Mouse (Mus musculus): ENCODE data around the gene Ankle1. TPM values are rescaled to one million over a fixed set of nuclear protein-coding genes. Genes with fewer than 3 reads are reported as not detected.
A peak's percentile ranks its signal among the peaks of the same experiment; 100 is the strongest.
"Not testable (repeated sequence)": the region's sequence is repeated elsewhere in the genome, so short reads cannot be mapped to it uniquely, and the experiment has no call there.

Ankle1 gene
- polyA plus RNA-seq, 1 experiment: 5.7 TPM

DNA sequence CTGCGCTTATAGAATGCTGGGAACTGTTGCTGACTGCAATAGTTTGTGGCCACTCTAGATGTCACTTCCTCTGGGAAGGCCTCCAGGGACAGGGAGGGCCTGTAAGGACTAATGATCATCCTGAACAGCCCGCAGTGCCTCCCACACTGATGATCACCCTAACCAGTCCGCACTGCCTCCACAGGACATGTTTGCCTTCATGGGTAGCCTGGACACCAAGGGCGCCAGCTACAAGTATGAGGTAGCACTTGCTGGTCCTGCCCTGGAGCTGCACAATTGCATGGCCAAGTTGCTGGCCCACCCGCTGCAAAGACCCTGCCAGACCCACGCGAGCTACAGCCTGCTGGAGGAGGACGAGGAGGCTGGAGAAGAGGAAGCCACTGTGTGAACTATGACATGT, 1.8 kb upstream of the Ankle1 start:
- TF ChIP-seq POLR2A (IDR thresholded peaks at IDR 0.05; ENCODE audit: low read depth, low read length): no peak
- no peak overlapping the region for H3K4me3 ChIP-seq (ENCODE audit: insufficient read depth, low read length)
- H3K4me1 ChIP-seq (ENCODE audit: control insufficient read depth, insufficient read depth, low read length): no peaks in the 10 kb centered on the region
- H3K27ac ChIP-seq (ENCODE audit: insufficient read depth, low read length): no peak overlapping the region

DNA sequence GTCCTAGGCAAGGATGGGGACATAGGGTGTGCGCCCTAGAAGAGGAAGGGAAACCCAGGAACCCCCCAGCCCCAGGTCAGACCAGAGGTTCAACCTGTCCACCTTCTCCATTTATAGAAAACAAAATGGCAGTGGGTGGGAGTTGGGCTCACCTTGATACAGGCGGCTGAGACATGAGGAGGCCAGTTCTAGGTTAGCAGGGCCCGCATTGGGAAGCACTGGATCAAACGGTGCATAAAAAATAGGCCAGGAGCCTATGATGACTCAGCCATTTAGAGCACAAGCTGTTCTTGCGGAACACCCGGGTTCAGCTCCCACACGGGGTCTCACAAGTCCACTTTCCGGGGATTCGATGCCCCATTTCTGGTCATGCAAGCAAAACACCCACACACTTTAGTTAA, 859 bp upstream of the Ankle1 start:
- Histone ChIP-seq H3K4me3 (ENCODE audit: insufficient read depth, low read length) (no peak overlapping the region), H3K27ac (ENCODE audit: insufficient read depth, low read length) (no peak overlapping the region), H3K4me1 (ENCODE audit: control insufficient read depth, insufficient read depth, low read length) (no peaks in the 10 kb centered on the region)
- TF ChIP-seq CTCF (IDR thresholded peaks at IDR 0.05; ENCODE audit: borderline replicate concordance, insufficient read depth, low read length) (no peak), POLR2A (IDR thresholded peaks at IDR 0.05; ENCODE audit: low read depth, low read length) (no peak)

DNA sequence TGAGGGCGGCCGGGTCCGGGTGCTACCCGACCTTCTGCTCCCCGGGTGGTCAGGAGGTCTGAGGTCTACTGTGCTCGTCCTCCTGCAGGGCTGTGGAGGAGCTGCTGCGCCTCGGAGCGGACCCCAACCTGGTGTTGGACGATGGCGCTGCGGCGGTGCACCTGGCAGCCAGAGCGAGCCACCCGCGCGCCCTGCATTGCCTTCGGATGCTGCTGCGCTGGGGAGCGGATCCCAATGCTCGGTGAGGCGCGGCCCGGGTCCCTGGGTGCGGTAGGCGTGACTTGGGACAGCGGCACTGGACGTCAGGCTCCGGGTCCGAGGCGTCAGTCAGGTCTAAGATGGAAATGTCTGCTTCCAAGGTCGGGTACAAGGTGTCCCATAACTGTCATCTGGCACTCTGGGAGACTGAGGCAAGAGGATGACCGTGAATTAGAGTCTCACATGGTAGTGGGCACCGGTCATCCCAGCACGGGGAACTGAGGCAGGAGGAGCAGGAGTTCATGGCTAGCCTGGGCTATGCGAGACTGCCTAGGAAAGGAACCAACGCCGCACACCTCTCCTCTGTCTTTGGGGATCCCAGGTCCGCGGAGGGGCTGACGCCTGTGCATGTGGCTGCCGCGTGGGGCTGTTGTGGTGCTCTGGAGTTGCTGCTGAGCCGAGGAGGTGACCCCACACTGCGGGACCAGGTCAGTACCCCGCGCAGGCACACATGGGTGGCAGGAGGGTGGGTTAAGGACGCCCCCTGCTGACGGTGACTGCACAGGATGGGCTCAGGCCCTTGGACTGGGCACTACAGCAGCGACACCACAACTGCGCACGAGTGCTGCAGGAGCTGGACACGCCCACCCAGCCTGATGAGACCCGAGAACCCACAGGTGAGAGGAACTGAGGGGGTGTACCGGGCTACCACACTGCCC, 547 bp downstream of the Ankle1 start:
- Histone ChIP-seq H3K4me3 (ENCODE audit: insufficient read depth, low read length) (peak overlapping the region; percentile 65), H3K4me1 (ENCODE audit: control insufficient read depth, insufficient read depth, low read length) (no peaks in the 10 kb centered on the region), H3K27ac (ENCODE audit: insufficient read depth, low read length) (no peak overlapping the region)
- no peak for TF ChIP-seq POLR2A (IDR thresholded peaks at IDR 0.05; ENCODE audit: low read depth, low read length)
- peak; percentile 99 for TF ChIP-seq CTCF (IDR thresholded peaks at IDR 0.05; ENCODE audit: borderline replicate concordance, insufficient read depth, low read length)

DNA sequence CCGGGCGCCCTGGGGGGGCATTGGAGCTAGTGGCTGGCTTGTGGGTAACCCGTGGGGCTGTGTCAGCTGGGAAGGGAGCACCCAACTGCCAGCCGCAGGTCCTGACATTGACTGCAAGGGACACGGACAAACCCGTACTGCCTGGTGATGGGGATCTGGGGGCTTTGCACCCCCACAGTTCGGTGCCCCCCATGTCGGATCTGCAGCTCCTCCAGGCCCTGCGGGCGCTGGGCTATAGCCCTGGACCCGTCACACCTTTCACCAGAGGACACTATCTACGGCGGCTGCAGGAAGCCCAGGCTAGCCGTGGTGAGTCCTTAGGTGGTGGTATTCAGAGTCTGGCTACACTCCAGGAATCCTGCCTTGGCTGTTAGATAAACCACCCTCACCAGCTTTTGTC, 1.6 kb downstream of the Ankle1 start:
- no peaks in the 10 kb centered on the region for H3K4me1 ChIP-seq (ENCODE audit: control insufficient read depth, insufficient read depth, low read length)
- no peak for TF ChIP-seq CTCF (IDR thresholded peaks at IDR 0.05; ENCODE audit: borderline replicate concordance, insufficient read depth, low read length)
- no peak overlapping the region for H3K4me3 ChIP-seq (ENCODE audit: insufficient read depth, low read length)
- no peak overlapping the region for H3K27ac ChIP-seq (ENCODE audit: insufficient read depth, low read length)

DNA sequence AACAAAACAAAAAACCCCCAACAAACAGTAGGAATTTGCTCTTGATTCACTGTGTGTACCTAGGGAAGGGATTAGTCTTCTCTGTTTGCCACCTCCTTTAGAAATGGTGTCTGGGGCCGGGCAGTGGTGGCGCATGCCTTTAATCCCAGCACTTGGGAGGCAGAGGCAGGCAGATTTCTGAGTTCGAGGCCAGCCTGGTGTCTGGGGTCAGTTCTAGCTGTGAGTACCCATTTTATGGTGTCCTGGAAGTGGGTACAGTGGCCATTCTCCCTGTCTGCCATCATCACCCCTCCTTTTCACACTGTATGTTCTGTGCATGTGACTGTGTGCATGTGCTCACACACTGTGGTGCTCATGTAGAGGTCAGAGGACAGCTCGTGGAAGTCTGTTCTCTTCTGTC, 2.4 kb downstream of the Ankle1 start:
- H3K4me3 ChIP-seq (ENCODE audit: insufficient read depth, low read length): no peak overlapping the region

DNA sequence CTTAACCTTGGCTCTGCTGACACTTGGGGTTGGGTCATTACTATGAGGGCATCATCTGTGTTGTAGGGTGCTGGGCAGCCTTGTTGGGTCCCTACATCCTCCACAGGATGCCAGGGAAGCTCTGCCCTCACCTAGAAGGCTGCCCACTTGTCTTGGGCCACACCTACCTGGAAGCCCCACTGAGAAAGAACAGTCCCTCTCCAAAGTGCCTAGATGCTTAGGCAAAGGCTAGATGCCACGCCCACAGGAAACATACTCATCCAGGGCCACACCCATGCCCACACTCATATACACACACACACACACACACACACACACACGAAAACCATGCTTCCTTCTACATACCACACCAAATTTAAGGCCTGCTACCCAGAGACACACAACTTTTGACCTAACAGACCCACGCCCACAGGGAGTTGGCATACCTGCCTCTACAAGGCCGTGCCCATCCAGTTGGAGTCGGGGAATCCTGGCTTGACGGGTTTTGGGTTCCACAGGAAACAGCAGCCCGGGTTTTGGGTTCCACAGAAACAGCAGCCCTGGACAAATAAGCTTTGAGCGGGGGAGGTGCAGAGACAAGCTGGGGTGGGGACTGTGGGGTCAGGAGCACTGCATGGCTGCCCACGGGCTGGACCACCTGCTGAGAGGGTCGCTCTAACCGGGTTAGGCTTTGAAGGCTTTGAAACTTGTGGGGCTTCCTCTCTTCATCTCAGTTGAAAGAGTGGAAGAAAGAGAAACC, 5.9 kb downstream of the Ankle1 start:
- H3K27ac ChIP-seq (ENCODE audit: insufficient read depth, low read length): no peak overlapping the region
- peak; percentile 43; the same call in 1 of the 2 replicates for TF ChIP-seq POLR2A (IDR thresholded peaks at IDR 0.05; ENCODE audit: low read depth, low read length)
- TF ChIP-seq CTCF (IDR thresholded peaks at IDR 0.05; ENCODE audit: borderline replicate concordance, insufficient read depth, low read length): no peak

More for the DNA sequence above, 2.4 kb downstream of the Ankle1 start:
- no peak overlapping the region for H3K27ac ChIP-seq (ENCODE audit: insufficient read depth, low read length)
- TF ChIP-seq CTCF (IDR thresholded peaks at IDR 0.05; ENCODE audit: borderline replicate concordance, insufficient read depth, low read length) (no peak), POLR2A (IDR thresholded peaks at IDR 0.05; ENCODE audit: low read depth, low read length) (no peak)
- H3K4me1 ChIP-seq (ENCODE audit: control insufficient read depth, insufficient read depth, low read length): no peaks in the 10 kb centered on the region

DNA sequence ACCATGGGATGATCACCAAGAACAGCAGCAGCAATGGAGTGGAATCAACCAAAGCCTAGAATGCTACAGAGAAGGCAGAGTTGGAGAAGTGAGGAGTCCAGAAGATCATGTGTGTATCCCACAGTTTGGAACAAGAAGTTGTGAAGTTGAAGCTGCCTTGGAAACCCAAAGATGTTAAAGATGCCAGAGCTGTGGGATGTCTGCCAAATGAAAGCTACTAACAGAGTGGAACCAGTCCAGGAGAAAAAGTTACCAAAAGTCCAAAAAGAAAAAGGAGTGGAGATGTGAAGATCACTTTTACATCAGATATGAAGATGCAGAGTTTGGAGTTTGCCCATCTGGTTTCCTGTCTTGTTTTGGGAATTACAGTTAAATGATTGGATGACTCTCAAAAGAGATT, 16.3 kb downstream of the Ankle1 start:
- H3K4me3 ChIP-seq (ENCODE audit: insufficient read depth, low read length): no peak overlapping the region
- no peak overlapping the region for H3K27ac ChIP-seq (ENCODE audit: insufficient read depth, low read length)
- no peaks in the 10 kb centered on the region for H3K4me1 ChIP-seq (ENCODE audit: control insufficient read depth, insufficient read depth, low read length)
- TF ChIP-seq CTCF (IDR thresholded peaks at IDR 0.05; ENCODE audit: borderline replicate concordance, insufficient read depth, low read length) (no peak), POLR2A (IDR thresholded peaks at IDR 0.05; ENCODE audit: low read depth, low read length) (no peak)

More for the DNA sequence above, 5.9 kb downstream of the Ankle1 start:
- H3K4me1 ChIP-seq (ENCODE audit: control insufficient read depth, insufficient read depth, low read length): no peaks in the 10 kb centered on the region
- no peak overlapping the region for H3K4me3 ChIP-seq (ENCODE audit: insufficient read depth, low read length)

DNA sequence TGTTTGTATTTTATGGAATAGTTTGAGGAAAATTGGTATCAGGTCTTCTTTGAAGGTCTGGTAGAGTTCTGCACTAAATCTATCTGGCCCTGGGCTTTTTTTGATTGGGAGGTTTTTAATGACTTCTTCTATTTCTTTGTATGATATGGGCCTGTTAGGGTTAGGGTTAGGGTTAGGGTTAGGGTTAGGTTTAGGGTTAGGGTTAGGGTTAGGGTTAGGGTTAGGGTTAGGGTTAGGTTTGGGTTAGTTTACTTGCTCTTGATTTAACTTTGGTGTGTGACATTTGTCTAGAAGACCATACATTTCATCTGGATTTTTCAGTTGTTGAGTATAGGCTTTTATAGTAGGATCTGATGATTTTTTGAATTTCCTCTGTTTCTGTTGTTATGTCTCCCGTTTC, 27.1 kb downstream of the Ankle1 start:
- not testable (repeated sequence) for H3K27ac ChIP-seq (ENCODE audit: insufficient read depth, low read length); H3K4me1 ChIP-seq (ENCODE audit: control insufficient read depth, insufficient read depth, low read length)
- peak; percentile 33; the same call in 1 of the 2 replicates for TF ChIP-seq CTCF (IDR thresholded peaks at IDR 0.05; ENCODE audit: borderline replicate concordance, insufficient read depth, low read length)
- peak overlapping the region; percentile 4; the same call in 1 of the 2 replicates for H3K4me3 ChIP-seq (ENCODE audit: insufficient read depth, low read length)

DNA sequence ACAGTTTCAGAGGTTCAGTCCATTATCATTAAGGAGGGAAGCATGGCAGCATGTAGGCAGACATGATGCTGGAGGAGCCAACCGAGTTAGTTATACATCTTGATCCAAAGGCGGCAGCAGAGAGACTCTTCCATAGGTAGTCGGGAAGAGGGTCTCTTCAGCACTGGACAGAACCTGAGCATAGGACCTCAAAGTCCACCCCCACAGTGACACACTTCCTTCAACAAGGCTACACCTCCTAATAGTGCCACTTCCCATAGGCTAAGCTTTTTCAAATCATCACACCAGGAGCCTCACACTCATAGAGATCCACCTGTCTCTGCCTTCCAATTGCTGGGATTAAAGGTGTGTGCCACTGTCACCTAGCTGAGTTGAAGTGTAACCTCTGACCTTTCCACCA, 31.2 kb downstream of the Ankle1 start:
- H3K4me1 ChIP-seq (ENCODE audit: control insufficient read depth, insufficient read depth, low read length): no peaks in the 10 kb centered on the region
- no peak overlapping the region for H3K27ac ChIP-seq (ENCODE audit: insufficient read depth, low read length)
- H3K4me3 ChIP-seq (ENCODE audit: insufficient read depth, low read length): no peak overlapping the region
- TF ChIP-seq POLR2A (IDR thresholded peaks at IDR 0.05; ENCODE audit: low read depth, low read length): no peak
- no peak for TF ChIP-seq CTCF (IDR thresholded peaks at IDR 0.05; ENCODE audit: borderline replicate concordance, insufficient read depth, low read length)

DNA sequence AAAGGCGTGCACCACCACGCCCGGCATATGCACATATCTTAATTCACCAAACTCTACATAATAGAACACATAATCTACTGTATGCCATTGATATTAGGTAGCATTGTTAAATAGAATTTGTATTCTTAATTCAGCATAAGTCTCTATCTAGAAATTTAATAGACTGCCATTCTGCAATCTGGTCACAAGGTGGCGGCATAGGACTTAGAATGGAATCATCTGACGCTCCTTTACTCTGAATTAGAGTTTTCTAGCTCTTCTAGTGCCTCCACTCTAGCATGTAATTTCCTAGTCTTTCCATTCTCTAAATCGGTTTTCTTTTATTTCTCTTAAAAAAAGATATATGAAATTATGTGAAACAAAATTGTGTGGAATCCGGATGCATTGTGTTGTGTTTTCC, 35.6 kb downstream of the Ankle1 start:
- TF ChIP-seq POLR2A (IDR thresholded peaks at IDR 0.05; ENCODE audit: low read depth, low read length): no peak
- no peak for TF ChIP-seq CTCF (IDR thresholded peaks at IDR 0.05; ENCODE audit: borderline replicate concordance, insufficient read depth, low read length)
- no peaks in the 10 kb centered on the region; the same call in 1 of the 2 replicates for H3K4me1 ChIP-seq (ENCODE audit: control insufficient read depth, insufficient read depth, low read length)
- no peak overlapping the region for H3K4me3 ChIP-seq (ENCODE audit: insufficient read depth, low read length)
- no peak overlapping the region for H3K27ac ChIP-seq (ENCODE audit: insufficient read depth, low read length)
